Mouse (Mus musculus) thymus, adult 2 months (tissue): ENCODE measurements around the gene Arl5a. TPM values are rescaled to one million over a fixed set of nuclear protein-coding genes. Genes with fewer than 3 reads are reported as not detected.

ENCODE experiments used
- DNase-seq: peaks from one replicate; pipeline ENCODE4 v3.0.0; 2021
- H3K27ac ChIP-seq: fragments of 200-500 bp; 2 replicates; pipeline ENCODE4 v1.5.1; 2012; ENCODE audit warnings: low read length, control low read depth; ENCODE audit not compliant: control insufficient read depth, insufficient read depth
- H3K27me3 ChIP-seq: fragments of 200-500 bp; 2 replicates; pipeline ENCODE4 v1.6.1; 2012; ENCODE audit warnings: mild to moderate bottlenecking, low read length, moderate library complexity, mixed read lengths; ENCODE audit not compliant: control insufficient read depth, insufficient read depth
- H3K36me3 ChIP-seq: fragments of 200-500 bp; 2 replicates; pipeline ENCODE4 v1.6.1; 2012; ENCODE audit warnings: mild to moderate bottlenecking, low read length, moderate library complexity; ENCODE audit not compliant: control insufficient read depth, insufficient read depth
- H3K4me1 ChIP-seq: fragments of 200-500 bp; replicated peaks from 2 replicates; pipeline ENCODE4 v1.6.1; 2012; ENCODE audit warnings: low read length; ENCODE audit not compliant: control insufficient read depth, insufficient read depth
- H3K4me3 ChIP-seq: fragments of 200-500 bp; 2 replicates; pipeline ENCODE4 v1.5.1; 2012; ENCODE audit warnings: mild to moderate bottlenecking, low read length, control low read depth, moderate library complexity; ENCODE audit not compliant: control insufficient read depth, insufficient read depth
- CTCF ChIP-seq: fragments of 200-500 bp; IDR thresholded peaks from 2 replicates; pipeline ENCODE4 v1.5.1; 2012; ENCODE audit warnings: mild to moderate bottlenecking, control low read depth, low read length, moderate library complexity, borderline replicate concordance; ENCODE audit not compliant: control insufficient read depth, poor library complexity, insufficient read depth; ENCODE audit errors: extremely low read depth
- POLR2A ChIP-seq: fragments of 200-500 bp; IDR thresholded peaks from 2 replicates; pipeline ENCODE4 v1.6.1; 2012; ENCODE audit warnings: mild to moderate bottlenecking, low read length, control low read depth, moderate library complexity; ENCODE audit not compliant: control insufficient read depth, poor library complexity, insufficient read depth; ENCODE audit errors: extremely low read depth
- WGBS: fragments of 180-500 bp; shearing (Covaris S2); methylation state at CpG from one replicate; pipeline ENCODE4 v1.1.7; 2018; 5-methylcytosine and 5-hydroxymethylcytosine counted together
- polyA plus RNA-seq: library from polyadenylated mRNA; depleted of rRNA; stranded (reverse); fragments of >200 nt; gene quantifications from 2 replicates; pipeline ENCODE4 v1.2.3, GENCODE M21; 2012; rRNA removed

Arl5a gene
- 7.3 and 8.2 TPM in 2 replicates for polyA plus RNA-seq

- H3K36me3 ChIP-seq = no peaks in the 10 kb centered on the region
- DNase-seq = peak; percentile 94
- H3K27ac ChIP-seq = no peak within 1 kb of the TSS
- peak within 1 kb of the TSS; percentile 88 for H3K4me3 ChIP-seq
- H3K27me3 ChIP-seq = no peaks in the 10 kb centered on the region
- TF ChIP-seq CTCF (peak; percentile 20; the same call in 1 of the 2 replicates), POLR2A (peak; percentile 76)
- under 1% methylated on average over 57 of the region's 57 CpGs for WGBS
- peaks cover 9% of the 10 kb centered on the region for H3K4me1 ChIP-seq
These were observed at the start of gene Arl5a for GRCm38 (mm10) chr2:52424747-52425522. Arl5a (minus strand) TSS chr2:52424901.

- Histone ChIP-seq H3K36me3 (no peaks in the 10 kb centered on the region), H3K27me3 (no peaks in the 10 kb centered on the region), H3K4me3 (no peak overlapping the region), H3K27ac (no peak overlapping the region), H3K4me1 (peaks cover 5% of the 10 kb centered on the region; the same call in 1 of the 2 replicates)
- TF ChIP-seq CTCF (no peak), POLR2A (no peak)
- 76% methylated on average over 4 of the region's 4 CpGs for WGBS
- DNase-seq = no peak
These were observed 47.0 kb upstream of the Arl5a start for GRCm38 (mm10) chr2:52471545-52472291.

- no peaks in the 10 kb centered on the region for H3K27me3 ChIP-seq
- H3K4me1 ChIP-seq = no peaks in the 10 kb centered on the region
- H3K27ac ChIP-seq = no peak overlapping the region
- TF ChIP-seq CTCF (no peak), POLR2A (no peak)
- DNase-seq = no peak
- WGBS = 96% methylated on average over 4 of the region's 4 CpGs
- no peak overlapping the region for H3K4me3 ChIP-seq
- no peaks in the 10 kb centered on the region for H3K36me3 ChIP-seq
These were observed 45.4 kb upstream of the Arl5a start for GRCm38 (mm10) chr2:52470044-52470560.

- TF ChIP-seq POLR2A (no peak), CTCF (no peak)
- Histone ChIP-seq H3K4me3 (no peak overlapping the region), H3K4me1 (no peaks in the 10 kb centered on the region), H3K27ac (no peak overlapping the region), H3K36me3 (no peaks in the 10 kb centered on the region), H3K27me3 (no peaks in the 10 kb centered on the region)
- no peak for DNase-seq
- WGBS = 94% methylated on average over 6 of the region's 6 CpGs
These were observed 42.9 kb upstream of the Arl5a start for GRCm38 (mm10) chr2:52467629-52468028.

GRCm38 (mm10) chr2:52461206-52461967 is 36.7 kb upstream of the Arl5a start:
- TF ChIP-seq CTCF (no peak), POLR2A (no peak)
- Histone ChIP-seq H3K36me3 (no peaks in the 10 kb centered on the region), H3K4me1 (no peaks in the 10 kb centered on the region), H3K4me3 (no peak overlapping the region), H3K27ac (no peak overlapping the region), H3K27me3 (no peaks in the 10 kb centered on the region)
- no peak for DNase-seq
- 93% methylated on average over 12 of the region's 12 CpGs for WGBS
